Mouse (Mus musculus): ENCODE data around the gene Adam15.

The Adam15 gene

GRCm38 (mm10) chr3:89305105-89305504, 44.7 kb downstream of the Adam15 start:
- in situ Hi-C loops (cut with MboI; ENCODE audit: low sequenced_read_pairs): no loop called here

- in situ Hi-C loops (cut with MboI; ENCODE audit: low sequenced_read_pairs): no loop called here
Measured at GRCm38 (mm10) chr3:89304440-89304839, 45.4 kb downstream of the Adam15 start.

- in situ Hi-C loops (cut with MboI; ENCODE audit: low sequenced_read_pairs): no loop called here
Measured at GRCm38 (mm10) chr3:89300514-89300913, 49.3 kb downstream of the Adam15 start.

- in situ Hi-C loops (cut with MboI; ENCODE audit: low sequenced_read_pairs): no loop called here
Measured at GRCm38 (mm10) chr3:89300071-89300470, 49.7 kb downstream of the Adam15 start.

GRCm38 (mm10) chr3:89299499-89299898, 50.3 kb downstream of the Adam15 start:
- in situ Hi-C loops (cut with MboI; ENCODE audit: low sequenced_read_pairs): no loop called here

GRCm38 (mm10) chr3:89298908-89299307, 50.9 kb downstream of the Adam15 start:
- in situ Hi-C loops (cut with MboI; ENCODE audit: low sequenced_read_pairs): no loop called here

GRCm38 (mm10) chr3:89296761-89297396, 52.9 kb downstream of the Adam15 start:
- in situ Hi-C loops (cut with MboI; ENCODE audit: low sequenced_read_pairs): no loop called here

GRCm38 (mm10) chr3:89295685-89296230, 54.0 kb downstream of the Adam15 start:
- in situ Hi-C loops (cut with MboI; ENCODE audit: low sequenced_read_pairs): no loop called here

GRCm38 (mm10) chr3:89294195-89294594, 55.6 kb downstream of the Adam15 start:
- in situ Hi-C loops (cut with MboI; ENCODE audit: low sequenced_read_pairs): no loop called here

- in situ Hi-C loops (cut with MboI; ENCODE audit: low sequenced_read_pairs): no loop called here
Measured at GRCm38 (mm10) chr3:89293247-89293918, 56.4 kb downstream of the Adam15 start.

GRCm38 (mm10) chr3:89292303-89292702, 57.5 kb downstream of the Adam15 start:
- in situ Hi-C loops (cut with MboI; ENCODE audit: low sequenced_read_pairs): no loop called here

- in situ Hi-C loops (cut with MboI; ENCODE audit: low sequenced_read_pairs): no loop called here
Measured at GRCm38 (mm10) chr3:89291874-89292273, 57.9 kb downstream of the Adam15 start.
